Mouse (Mus musculus) cerebellum, adult 2 months (tissue): Measurements from ENCODE around the gene Adgrg6.

Experiments
- CTCF ChIP-seq: fragments of 200-500 bp; IDR thresholded peaks from 2 replicates; pipeline ENCODE4 v1.5.1; 2011; ENCODE audit warnings: low read depth, mild to moderate bottlenecking, control low read depth, low read length, moderate library complexity, borderline replicate concordance; ENCODE audit not compliant: insufficient read depth
- POLR2A ChIP-seq: fragments of 200-500 bp; IDR thresholded peaks from 2 replicates; pipeline ENCODE4 v1.6.1; 2011; ENCODE audit warnings: low read length, control low read depth, borderline replicate concordance; ENCODE audit not compliant: insufficient read depth

GRCm38 (mm10) chr10:14511904-14512663, 33.4 kb downstream of the Adgrg6 start:
- TF ChIP-seq CTCF (no peak), POLR2A (no peak)
